Mouse (Mus musculus) cerebellum, adult 9-11 months (tissue): Measurements from ENCODE around the gene Gm10135.
"Not testable (repeated sequence)": the region's sequence is repeated elsewhere in the genome, so short reads cannot be mapped to it uniquely, and the experiment has no call there.

Experiments used
- DNase-seq: peaks from one replicate; pipeline ENCODE4 v3.0.0; 2022

The Gm10135 gene

DNA sequence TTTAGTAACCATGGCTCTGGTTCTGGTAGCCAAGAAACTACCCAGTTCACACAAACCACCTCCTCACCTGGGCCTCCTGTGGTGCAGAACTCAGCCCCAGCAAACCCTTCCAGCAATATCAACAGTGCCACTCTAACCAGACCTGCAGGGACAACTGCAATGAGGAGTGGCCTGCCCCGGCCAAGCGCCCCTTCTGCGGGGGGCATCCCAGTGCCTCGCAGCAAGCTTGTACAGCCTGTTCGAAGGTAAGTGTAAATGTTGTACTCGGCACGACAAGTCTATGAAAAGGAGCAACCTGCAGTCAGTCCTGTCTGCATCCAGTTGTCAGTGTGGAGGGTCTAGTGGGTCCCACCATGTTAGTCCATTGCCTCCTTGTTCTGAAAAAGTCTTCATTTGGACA is at the start of gene Gm10135:
Gene Gm10135 (minus strand): TSS at position 101 of the 400 bp plus-strand sequence.
- DNase-seq: no peak

DNA sequence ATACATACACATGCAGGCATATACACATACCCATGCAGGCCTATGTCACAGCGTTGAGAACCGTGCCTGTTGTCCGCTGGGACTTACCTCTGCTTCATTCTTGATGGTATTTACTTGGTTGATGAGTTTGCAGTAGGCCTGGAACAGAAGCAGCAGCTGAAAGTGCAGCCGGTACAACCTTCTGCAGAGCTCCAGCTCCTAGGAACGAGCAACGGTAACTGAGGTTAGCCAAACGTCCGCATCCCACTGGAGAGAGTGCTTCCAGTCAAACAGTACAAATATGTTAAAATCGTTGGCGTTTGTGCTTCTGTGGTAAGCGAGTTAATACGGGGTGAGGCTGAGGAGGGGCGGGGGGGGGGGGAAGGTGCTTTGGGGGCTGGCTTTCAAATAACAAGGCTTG is 49.3 kb upstream of the Gm10135 start:
- DNase-seq: no peak

DNA sequence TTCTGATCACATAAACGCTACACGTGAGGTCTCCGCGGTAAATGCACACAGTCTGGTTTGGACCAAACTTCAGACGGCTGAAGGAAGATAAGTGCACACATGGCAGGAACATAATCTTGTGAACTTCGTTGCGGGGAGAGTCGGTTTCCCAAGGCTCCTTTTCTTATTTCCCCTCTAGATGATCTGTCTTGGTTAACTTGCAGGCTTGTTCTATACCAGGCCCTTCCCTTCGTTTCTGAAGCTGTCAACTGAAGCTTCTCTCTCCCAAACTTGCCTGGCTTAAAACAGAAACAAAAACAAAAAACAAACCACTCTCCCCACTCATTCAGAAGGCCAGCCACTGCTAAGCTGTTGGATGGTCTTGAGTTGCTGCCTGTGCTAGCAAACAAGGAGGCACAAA is 40.2 kb upstream of the Gm10135 start:
- DNase-seq: no peak

DNA sequence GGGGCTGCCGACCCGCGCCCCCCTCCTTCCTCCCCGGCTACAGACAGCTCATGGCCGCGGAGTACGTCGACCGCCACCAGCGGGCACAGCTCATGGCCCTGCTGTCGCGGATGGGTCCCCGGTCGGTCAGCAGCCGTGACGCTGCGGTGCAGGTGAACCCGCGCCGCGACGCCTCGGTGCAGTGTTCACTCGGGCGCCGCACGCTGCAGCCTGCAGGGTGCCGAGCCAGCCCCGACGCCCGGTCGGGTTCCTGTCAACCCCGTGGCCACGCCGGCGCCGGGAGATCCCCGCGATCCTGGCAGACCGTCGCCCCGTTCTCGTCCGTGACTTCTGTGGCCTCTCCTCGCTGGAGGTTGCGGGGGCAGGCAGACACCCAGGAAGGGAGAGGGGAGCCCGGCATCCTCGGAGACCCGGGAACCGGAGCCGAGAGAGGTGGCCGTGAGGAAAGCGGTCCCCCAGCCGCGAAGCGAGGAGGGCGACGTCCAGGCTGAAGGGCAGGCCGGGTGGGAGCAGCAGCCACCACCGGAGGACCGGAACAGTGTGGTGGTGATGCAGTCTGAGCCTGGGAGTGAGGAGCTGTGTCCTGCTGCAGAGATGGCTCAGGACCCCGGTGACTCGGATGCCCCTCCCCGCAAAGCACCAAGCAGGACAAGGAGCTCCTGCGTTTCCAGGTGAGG is 39.2 kb upstream of the Gm10135 start:
- not testable (repeated sequence) for DNase-seq

DNA sequence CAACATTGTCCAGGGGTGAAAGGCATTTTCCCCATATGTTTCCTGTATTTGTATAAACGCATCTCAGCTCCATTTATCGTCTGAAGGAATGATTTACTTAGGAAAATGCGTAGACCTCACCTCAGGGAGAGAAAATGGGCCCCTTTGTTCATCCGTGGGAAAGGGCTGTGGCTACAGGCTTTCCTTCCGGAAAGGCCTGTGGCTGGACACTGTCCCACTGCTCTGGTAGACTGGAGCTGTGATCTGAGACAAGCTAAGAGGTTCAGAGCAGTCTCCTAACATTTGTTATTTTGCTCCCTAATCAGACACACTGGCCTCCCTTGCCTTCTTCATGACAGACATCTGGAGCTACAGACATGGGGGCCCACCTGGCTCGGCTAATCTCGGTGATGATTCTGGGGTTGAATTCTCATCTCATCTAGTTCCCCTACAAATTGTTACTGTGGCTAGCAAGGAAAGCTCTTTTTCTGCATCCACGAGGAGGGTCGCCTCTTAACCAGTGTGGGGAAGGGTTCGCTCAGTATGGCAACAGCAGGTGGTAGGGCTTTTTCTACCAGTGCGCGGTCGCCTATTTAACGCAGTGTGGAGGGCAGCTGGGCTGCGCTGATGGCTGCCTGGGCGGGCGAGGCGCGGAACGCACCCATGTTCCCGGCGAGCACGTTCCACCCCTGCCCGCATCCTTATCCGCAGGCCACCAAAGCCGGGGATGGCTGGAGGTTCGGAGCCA is 38.5 kb upstream of the Gm10135 start:
- not testable (repeated sequence) for DNase-seq

DNA sequence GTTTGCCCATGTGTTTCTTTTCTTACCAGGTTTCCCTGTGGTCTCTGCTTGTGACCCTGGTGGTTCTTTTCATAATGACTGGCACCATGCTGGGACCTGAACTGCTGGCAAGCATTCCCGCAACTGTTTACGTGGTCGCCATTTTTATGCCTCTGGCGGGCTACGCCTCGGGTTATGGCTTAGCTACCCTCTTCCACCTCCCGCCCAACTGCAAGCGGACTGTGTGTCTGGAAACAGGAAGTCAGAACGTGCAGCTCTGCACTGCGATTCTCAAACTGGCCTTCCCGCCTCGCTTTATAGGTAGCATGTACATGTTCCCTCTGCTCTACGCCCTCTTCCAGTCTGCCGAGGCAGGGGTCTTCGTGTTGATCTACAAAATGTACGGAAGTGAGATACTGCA is 37.3 kb upstream of the Gm10135 start:
- not testable (repeated sequence) for DNase-seq

DNA sequence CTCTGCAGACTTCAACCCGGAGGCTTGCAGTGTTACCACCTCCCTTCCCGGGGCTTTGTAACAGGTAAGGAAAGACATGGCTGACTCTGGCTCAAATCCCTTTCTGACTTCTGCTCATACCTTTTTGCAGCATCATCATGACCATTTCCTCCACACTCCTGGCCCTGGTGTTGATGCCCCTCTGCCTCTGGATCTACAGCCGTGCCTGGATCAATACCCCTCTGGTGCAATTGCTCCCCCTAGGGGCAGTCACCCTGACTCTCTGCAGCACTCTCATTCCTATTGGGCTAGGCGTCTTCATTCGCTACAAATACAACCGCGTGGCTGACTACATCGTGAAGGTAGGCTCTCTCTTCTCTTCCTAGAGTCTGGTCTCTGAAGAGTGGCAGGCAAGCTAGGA is 33.7 kb upstream of the Gm10135 start:
- not testable (repeated sequence) for DNase-seq

DNA sequence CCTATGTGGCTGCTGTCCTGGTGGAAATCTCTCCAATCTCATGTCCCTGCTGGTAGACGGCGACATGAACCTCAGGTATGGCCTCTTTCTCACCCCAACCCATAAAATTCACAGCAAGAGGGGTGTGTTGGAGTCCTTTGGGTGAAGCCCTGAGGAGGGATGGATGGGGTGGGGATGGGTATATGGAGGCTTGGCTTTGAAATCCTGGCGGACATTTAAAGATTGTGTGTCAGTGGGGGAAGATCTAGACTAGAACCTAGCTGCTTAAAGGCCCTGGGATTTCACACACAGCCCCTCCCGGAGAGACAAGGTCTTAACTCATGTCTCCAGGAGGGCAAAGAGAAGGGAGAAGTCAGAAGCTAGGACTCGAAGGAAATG is 33.1 kb upstream of the Gm10135 start:
- no peak for DNase-seq

DNA sequence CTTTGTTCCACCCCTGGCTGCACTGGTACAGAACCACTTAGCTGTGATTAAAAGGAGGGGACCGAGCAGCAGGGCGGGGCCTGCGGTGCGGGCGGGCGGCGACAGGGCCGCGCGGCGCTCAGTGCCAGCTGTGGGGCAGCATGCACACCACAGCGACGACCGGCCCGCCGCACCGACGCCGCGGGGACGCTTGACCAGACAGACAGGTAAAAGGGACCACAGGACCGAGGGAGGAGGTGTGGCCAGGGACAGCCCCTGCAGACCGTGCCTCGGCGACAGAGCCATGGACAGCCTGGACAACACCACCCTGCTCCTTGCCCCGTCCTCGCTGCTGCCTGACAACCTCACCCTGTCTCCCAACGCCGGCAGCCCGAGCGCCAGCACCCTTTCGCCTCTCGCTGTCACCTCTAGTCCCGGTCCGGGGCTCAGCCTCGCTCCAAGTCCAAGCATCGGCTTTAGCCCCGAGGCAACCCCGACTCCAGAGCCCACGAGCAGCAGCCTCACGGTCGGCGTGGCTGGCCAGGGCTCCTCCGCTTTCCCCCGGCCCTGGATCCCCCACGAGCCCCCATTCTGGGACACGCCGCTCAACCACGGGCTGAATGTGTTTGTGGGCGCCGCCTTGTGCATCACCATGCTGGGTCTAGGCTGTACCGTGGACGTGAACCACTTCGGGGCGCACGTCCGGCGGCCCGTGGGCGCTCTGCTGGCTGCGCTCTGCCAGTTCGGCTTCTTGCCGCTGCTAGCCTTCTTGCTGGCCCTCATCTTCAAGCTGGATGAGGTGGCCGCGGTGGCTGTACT is 32.5 kb upstream of the Gm10135 start, which contains the start of gene Slc10a4:
Gene Slc10a4 (plus strand): TSS at position 100 of the 798 bp plus-strand sequence.
- no peak for DNase-seq

DNA sequence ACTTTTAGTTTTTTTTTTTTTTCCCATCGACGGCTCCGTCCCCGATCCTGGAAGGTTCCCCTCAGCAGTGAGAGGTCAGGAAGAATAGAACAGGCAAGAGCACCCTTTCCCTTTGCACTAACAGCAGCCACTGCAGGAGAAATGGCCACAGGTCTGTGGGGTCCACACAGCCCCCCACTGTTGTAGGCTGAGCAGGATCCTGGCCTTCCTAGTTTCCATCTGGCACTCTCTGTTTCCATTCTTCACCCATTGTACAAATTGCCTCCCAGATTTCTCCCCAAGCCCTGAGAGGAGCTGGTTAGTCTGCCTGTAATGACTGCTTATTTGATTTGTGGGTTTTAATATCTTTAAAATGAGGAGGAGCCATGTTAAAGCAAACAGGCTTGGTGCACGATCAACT is 29.5 kb upstream of the Gm10135 start:
- no peak for DNase-seq

DNA sequence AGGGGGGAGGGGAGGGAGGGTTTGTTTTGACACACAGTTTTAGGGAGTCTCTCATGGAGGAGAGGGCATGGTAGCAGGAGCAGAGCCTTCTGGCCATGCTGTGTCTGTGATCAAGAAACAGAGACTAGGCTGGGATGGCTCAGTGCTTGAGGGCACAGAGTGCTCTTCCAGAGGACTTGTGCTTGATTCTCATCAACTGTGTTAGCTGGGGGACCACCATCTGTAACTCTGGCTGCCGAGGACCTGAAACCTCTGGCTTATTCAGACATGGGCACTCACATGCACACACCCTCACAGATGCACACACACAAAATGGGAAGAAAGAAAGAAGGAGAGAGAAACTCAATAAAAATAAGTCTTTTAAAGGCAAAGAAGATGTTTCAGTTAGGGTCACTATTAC is 24.0 kb upstream of the Gm10135 start:
- not testable (repeated sequence) for DNase-seq

DNA sequence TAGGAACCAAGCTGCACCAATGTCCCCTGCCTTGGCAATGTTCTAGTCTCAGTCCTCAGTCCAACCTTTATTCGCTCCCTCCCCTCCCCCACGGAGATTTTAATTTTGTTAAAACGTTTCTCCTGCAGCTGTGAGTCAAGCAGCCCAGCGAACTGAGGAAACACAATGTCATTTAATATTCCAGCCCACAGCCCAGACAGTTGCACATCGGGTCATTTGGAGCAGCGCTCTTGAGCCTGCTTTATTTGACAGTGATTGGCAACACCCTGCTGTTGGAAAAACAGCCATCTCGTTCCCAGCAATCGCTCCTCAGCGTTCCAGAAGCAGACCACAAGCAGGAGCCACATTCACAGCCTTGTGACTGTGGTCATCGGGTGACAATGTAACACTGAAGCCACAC is 20.9 kb upstream of the Gm10135 start:
- DNase-seq: no peak

DNA sequence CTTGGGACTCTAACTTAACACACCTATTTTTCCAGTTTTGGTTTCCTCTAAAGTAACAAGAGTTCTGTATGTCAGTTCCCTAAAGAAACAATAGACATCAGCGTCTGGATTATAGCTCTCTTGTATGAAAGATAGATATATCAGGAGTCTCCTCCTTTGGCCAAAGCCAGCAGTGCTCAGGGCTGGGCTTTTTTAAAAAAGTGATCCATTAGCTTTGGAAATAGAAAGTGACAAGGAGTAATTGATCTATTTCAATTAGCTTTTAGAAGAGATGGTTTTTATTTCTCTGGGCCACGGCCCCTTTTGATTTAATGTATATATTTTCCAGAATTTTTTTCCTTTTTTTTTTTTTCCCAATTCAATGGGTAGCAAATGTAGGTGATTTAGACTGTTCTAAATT is 20.4 kb upstream of the Gm10135 start:
- no peak for DNase-seq

DNA sequence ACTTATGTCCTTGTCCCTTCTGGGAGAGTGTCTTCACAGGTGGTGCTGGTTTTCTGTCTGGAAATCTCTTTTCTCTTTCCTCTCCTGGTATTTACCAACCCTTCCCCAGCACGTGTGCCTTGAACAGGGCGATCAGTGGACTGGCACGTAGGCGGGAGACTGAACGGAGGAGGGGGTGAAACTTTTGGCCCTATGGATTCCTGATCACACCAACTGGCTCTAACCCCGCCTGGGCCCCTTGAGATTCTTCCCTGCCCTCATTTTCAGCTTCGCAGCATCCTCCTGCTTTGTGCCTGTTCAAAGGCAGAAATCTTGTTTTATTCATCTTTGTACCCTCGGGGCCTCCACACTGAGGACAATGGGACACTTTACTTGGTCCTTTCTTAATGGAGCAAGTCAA is 19.9 kb upstream of the Gm10135 start:
- no peak for DNase-seq

DNA sequence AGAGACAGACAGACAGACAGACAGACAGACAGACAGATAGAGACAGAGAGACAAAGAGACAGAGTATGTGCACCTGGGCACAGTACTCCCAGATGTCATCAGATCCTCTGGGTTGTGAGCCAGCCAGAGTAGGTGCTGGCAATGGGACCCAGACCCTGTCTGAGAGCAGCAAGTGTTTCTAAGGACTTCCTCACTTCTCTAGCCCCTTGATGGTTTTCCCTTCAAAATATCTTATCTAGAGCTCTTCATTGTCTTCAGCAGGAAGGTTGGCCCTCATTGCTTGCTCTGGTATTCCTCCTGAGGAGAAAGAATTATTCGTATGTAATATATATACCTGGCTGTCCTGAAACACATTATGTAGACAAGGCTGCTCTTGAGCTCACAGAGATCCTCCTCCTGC is 18.0 kb upstream of the Gm10135 start:
- no peak for DNase-seq

DNA sequence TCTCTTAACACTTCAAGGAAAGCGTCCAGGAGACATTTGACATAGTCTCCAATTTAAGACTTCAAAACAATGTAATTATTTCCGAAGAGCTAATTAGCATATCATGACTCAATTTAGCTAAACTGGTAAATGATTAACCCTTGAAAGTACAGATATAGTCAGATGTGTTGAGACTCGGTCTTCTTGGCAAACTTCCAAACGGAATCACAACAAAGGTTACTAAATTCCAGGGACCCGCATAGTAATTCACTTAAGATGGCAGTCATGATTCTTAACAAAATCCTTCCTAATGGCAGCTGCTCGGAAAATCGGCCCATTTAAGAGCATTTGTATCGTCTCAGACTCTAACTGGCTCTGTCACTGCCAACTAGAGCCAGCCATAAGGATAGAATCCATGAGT is 15.3 kb upstream of the Gm10135 start:
- no peak for DNase-seq

DNA sequence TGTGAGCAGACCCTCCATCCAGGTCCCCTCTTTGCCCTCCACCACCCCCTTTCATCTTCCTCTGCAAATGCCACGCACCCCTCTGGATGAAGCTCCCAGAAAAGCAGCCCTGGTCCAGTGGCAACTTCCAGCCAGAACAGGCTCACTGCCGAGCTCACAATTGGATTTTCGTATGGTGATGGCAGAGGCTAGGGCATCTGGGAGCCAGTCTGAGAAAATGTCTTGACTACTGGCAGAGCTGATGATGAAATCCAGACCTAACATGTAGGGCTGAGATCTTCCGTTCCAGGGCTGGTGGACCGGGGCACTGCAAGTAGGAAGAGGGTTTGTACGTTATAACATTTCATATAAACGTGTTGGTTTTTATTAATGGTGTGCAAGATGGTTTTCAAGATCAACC is 13.3 kb upstream of the Gm10135 start:
- no peak for DNase-seq

DNA sequence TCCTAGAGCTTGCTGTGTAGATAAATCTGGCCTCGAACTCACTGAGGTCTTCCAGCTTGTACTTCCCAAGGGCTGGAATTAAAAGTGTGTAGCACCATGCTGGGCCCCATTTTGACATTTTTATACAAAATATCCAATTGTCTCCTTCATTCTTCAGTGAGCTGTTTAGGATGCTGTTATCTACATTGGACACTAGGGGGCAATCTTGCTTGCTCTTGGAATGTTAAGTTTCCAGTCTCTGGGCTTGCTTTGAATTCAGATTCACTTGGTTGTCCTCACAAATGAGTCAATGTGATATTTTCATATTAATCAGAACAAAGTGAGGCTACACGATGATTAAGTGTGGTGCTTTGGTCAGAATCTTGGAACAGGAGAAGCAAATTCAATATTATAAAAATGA is 9.6 kb upstream of the Gm10135 start:
- DNase-seq: peak; percentile 8

DNA sequence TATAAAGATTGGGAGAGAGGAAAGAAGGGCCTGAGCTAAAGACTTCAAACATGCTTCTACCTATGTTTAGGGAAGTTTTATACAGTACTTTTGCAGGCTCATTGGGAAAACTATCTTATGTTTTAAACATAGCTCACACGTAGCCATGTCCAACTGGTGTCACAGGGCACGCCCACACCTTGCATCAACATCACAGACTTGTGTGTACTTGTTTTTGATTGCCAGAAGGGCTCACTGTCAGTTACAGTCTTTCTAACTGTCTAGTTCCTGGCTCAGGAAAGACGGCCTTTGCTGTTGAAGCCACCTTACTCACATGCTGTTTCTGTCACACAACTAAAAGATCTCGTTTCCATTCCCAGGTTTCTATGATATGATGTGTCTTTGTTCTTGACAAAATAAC is 2.0 kb upstream of the Gm10135 start:
- DNase-seq: no peak

DNA sequence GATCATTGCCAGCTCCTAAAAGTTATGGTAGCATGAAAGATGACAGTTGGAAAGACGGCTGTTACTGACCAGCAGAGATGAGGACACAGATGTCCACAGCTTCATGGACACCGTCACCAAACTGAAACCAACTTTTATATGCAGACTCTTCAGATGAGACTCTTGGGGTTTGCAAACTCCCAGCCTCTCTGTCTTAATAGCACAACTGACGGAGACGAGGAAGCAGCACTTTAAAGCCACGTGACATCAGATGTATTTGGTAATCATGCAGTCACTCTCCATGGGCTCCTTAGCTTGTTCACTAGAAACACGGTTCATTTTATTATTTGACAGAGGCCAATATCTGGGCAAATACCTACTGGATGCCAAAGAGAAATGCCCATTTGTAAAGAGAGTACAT is 1.5 kb upstream of the Gm10135 start:
- no peak for DNase-seq

DNA sequence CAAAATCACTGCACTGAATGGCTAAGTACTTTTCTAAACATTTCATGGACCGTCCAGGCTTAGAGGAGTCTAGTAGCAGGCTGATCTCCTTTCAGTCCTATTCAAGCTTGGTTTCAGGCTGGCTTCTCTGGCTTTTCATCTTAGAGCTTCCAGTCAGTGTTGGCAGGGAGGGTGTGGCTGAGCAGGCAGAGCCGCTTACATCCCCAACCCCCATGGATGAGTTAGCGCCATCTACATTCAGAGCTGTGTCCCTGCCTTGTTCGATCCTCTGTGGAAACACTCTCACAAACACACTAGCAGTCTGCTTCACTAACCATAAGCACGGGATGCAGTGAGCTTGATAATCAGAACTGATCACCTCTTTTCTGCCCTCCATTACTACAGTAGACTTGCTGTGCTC is 1.6 kb downstream of the Gm10135 start:
- DNase-seq: no peak

DNA sequence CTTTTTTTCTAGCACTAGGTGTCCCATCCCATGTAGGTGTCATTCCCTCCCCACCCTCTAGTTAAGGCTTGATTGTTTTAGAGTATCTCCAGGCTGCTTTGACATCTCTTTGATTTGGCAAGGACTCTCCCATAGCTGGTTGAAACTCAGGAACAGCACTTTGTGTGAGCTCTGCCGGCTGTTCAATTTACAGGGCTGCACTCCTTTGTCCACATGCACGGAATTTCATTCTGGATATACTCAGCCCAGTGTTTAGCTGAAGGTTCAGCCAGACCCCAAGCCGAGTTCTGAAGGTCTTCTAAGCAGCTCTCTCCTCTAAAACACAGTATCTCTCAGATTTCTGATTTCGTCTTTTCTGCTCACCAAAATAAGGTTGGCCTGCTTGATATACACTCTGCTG is 2.1 kb downstream of the Gm10135 start:
- DNase-seq: no peak

DNA sequence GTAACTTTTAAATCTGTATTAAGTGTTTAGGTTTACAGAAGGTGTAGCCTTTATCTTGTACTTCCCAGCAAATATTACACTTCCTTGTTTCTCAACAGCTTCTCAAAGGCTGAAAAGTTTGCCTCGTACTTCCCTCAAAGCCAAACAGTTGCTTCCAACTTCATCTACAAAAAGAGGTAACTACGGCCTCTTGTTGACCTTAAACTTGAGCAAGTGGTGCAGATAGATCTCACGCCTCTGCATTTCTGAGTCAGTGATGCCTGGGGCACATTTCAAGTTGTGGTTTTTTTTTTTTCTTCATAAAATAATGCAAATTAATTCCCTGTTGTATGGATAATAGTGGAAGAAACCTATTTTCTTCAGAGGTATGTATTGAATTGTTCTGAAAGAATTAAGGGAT is 8.8 kb downstream of the Gm10135 start:
- no peak for DNase-seq

DNA sequence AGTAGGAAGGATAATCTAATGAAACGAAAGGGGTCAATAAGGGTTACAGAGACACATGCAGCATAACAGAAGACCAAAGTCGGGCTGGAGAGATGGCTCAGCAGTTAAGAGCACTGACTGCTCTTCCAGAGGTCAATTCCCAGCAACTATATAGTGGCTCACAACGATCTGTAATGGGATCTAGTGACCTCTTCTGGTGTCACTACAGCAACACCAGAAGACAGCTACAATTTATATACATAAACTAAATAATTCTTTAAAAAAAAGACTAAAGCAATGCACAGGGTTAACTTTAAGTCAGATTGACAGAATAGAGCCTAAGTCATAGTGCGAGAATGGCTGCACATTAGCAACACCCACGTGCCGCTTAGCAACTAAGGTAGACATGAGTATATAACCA is 14.4 kb downstream of the Gm10135 start:
- DNase-seq: no peak
